Mouse (Mus musculus) limb, embryonic 15.5 days (tissue): ENCODE results near the gene H6pd. TPM values are rescaled to one million over a fixed set of nuclear protein-coding genes. Genes with fewer than 3 reads are reported as not detected.

Source experiments
- ATAC-seq: fragments of 200-750 bp; cut with Nextera tagmentation; 2 replicates; pipeline ENCODE4 v1.8.0; 2017; ENCODE audit warnings: low read depth, moderate TSS enrichment; ENCODE audit not compliant: insufficient number of reproducible peaks, low FRiP score, low TSS enrichment
- H3K27ac ChIP-seq: fragments of 300-500 bp; sonication (generic); 2 replicates; pipeline ENCODE4 v1.5.1; 2015; ENCODE audit warnings: moderate library complexity, mild to moderate bottlenecking, inconsistent platforms
- H3K27me3 ChIP-seq: fragments of 300-500 bp; sonication (generic); 2 replicates; pipeline ENCODE4 v1.6.1; 2015; ENCODE audit warnings: inconsistent platforms
- H3K36me3 ChIP-seq: fragments of 300-500 bp; sonication (generic); 2 replicates; pipeline ENCODE4 v1.6.1; 2015; ENCODE audit warnings: inconsistent platforms
- H3K4me1 ChIP-seq: fragments of 300-500 bp; sonication (generic); 2 replicates; pipeline ENCODE4 v1.6.1; 2015; ENCODE audit warnings: inconsistent platforms
- H3K4me2 ChIP-seq: fragments of 300-500 bp; sonication (generic); 2 replicates; pipeline ENCODE4 v1.6.1; 2015; ENCODE audit warnings: mild to moderate bottlenecking, inconsistent platforms
- H3K4me3 ChIP-seq: fragments of 300-500 bp; sonication (generic); 2 replicates; pipeline ENCODE4 v1.5.1; 2015; ENCODE audit warnings: mild to moderate bottlenecking, inconsistent platforms
- H3K9ac ChIP-seq: fragments of 300-500 bp; sonication (generic); 2 replicates; pipeline ENCODE4 v1.6.1; 2015; ENCODE audit warnings: inconsistent platforms
- H3K9me3 ChIP-seq: fragments of 300-500 bp; sonication (generic); 2 replicates; pipeline ENCODE4 v1.6.1; 2016; ENCODE audit warnings: inconsistent platforms
- WGBS: fragments of 180-500 bp; shearing (Covaris S2); methylation state at CpG from one replicate; pipeline ENCODE4 v1.1.7; 2015; 5-methylcytosine and 5-hydroxymethylcytosine counted together
- polyA plus RNA-seq: library from polyadenylated mRNA; unstranded; fragments of >200 nt; fragmentation: Nextera tagmentation; extraction: Ambion mirVana; gene quantifications from 2 replicates; pipeline ENCODE4 v1.2.1, GENCODE M21; 2015

The H6pd gene
- polyA plus RNA-seq, 1 experiment from 2014 or later = 13.4 TPM

- Histone ChIP-seq H3K4me1 (peaks cover 41% of the 10 kb centered on the region), H3K9ac (no peak overlapping the region), H3K9me3 (no peaks in the 10 kb centered on the region), H3K4me2 (no peak overlapping the region), H3K27ac (no peak overlapping the region), H3K4me3 (no peak overlapping the region), H3K27me3 (no peaks in the 10 kb centered on the region), H3K36me3 (0 out of 2 replicates have a peak, but pooled peaks cover 6% of the 10 kb centered on the region)
- no peak for ATAC-seq
- 84% methylated on average over 10 of the region's 10 CpGs for WGBS
These were observed 14.6 kb downstream of the H6pd start for GRCm38 (mm10) chr4:149994218-149994617.

- no peak overlapping the region for H3K4me3 ChIP-seq
- no peak for ATAC-seq
- WGBS = 91% methylated on average over 8 of the region's 8 CpGs
- no peaks in the 10 kb centered on the region for H3K9me3 ChIP-seq
- H3K4me1 ChIP-seq = peaks cover 43% of the 10 kb centered on the region
- no peak overlapping the region for H3K4me2 ChIP-seq
- H3K36me3 ChIP-seq = 0 out of 2 replicates have a peak, but pooled peaks cover 6% of the 10 kb centered on the region
- H3K9ac ChIP-seq = no peak overlapping the region
- H3K27ac ChIP-seq = no peak overlapping the region
- no peaks in the 10 kb centered on the region for H3K27me3 ChIP-seq
These were observed 16.2 kb downstream of the H6pd start for GRCm38 (mm10) chr4:149992670-149993032.

GRCm38 (mm10) chr4:149991755-149992669 lies 16.8 kb downstream of the H6pd start:
- no peaks in the 10 kb centered on the region for H3K27me3 ChIP-seq
- no peaks in the 10 kb centered on the region for H3K9me3 ChIP-seq
- 83% methylated on average over 13 of the region's 13 CpGs for WGBS
- no peak overlapping the region for H3K27ac ChIP-seq
- no peak overlapping the region for H3K9ac ChIP-seq
- no peak overlapping the region for H3K4me3 ChIP-seq
- 0 out of 2 replicates have a peak, but pooled peaks cover 6% of the 10 kb centered on the region for H3K36me3 ChIP-seq
- peaks cover 43% of the 10 kb centered on the region for H3K4me1 ChIP-seq
- no peak overlapping the region for H3K4me2 ChIP-seq
- no peak for ATAC-seq

- no peak overlapping the region for H3K4me2 ChIP-seq
- H3K4me1 ChIP-seq = peaks cover 39% of the 10 kb centered on the region
- WGBS = 30% methylated on average over 9 of the region's 9 CpGs
- no peak for ATAC-seq
- no peak overlapping the region for H3K4me3 ChIP-seq
- peak overlapping the region; percentile 22; the same call in 1 of the 2 replicates for H3K27ac ChIP-seq
- H3K9me3 ChIP-seq = no peaks in the 10 kb centered on the region
- no peaks in the 10 kb centered on the region for H3K27me3 ChIP-seq
- H3K36me3 ChIP-seq = 0 out of 2 replicates have a peak, but pooled peaks cover 6% of the 10 kb centered on the region
- H3K9ac ChIP-seq = no peak overlapping the region
These were observed 17.7 kb downstream of the H6pd start for GRCm38 (mm10) chr4:149990954-149991633.

GRCm38 (mm10) chr4:149990212-149990953 lies 18.4 kb downstream of the H6pd start:
- H3K36me3 ChIP-seq = 0 out of 2 replicates have a peak, but pooled peaks cover 6% of the 10 kb centered on the region
- no peak overlapping the region for H3K27ac ChIP-seq
- H3K9me3 ChIP-seq = no peaks in the 10 kb centered on the region
- no peaks in the 10 kb centered on the region for H3K27me3 ChIP-seq
- no peak for ATAC-seq
- H3K4me3 ChIP-seq = no peak overlapping the region
- peaks cover 34% of the 10 kb centered on the region for H3K4me1 ChIP-seq
- no peak overlapping the region for H3K9ac ChIP-seq
- WGBS = 19% methylated on average over 8 of the region's 8 CpGs
- no peak overlapping the region for H3K4me2 ChIP-seq

GRCm38 (mm10) chr4:149988931-149989556 lies 19.8 kb downstream of the H6pd start:
- H3K9ac ChIP-seq = no peak overlapping the region
- no peaks in the 10 kb centered on the region for H3K9me3 ChIP-seq
- H3K27me3 ChIP-seq = no peaks in the 10 kb centered on the region
- peak overlapping the region; percentile 24 for H3K4me3 ChIP-seq
- H3K4me1 ChIP-seq = peaks cover 34% of the 10 kb centered on the region
- peak overlapping the region; percentile 49 for H3K4me2 ChIP-seq
- H3K27ac ChIP-seq = 0 out of 2 replicates have a peak overlapping the region, but pooled peaks have one; percentile 5
- ATAC-seq = peak; percentile 70; the same call in 1 of the 2 replicates
- WGBS = 8% methylated on average over 21 of the region's 21 CpGs
- H3K36me3 ChIP-seq = 0 out of 2 replicates have a peak, but pooled peaks cover 6% of the 10 kb centered on the region

- H3K9ac ChIP-seq = no peak overlapping the region
- no peak overlapping the region for H3K27ac ChIP-seq
- 0 out of 2 replicates have a peak, but pooled peaks cover 9% of the 10 kb centered on the region for H3K36me3 ChIP-seq
- H3K9me3 ChIP-seq = no peaks in the 10 kb centered on the region
- H3K4me1 ChIP-seq = peaks cover 34% of the 10 kb centered on the region
- no peaks in the 10 kb centered on the region for H3K27me3 ChIP-seq
- H3K4me2 ChIP-seq = peak overlapping the region; percentile 49; the same call in 1 of the 2 replicates
- H3K4me3 ChIP-seq = no peak overlapping the region
- WGBS = 76% methylated on average over 6 of the region's 6 CpGs
- ATAC-seq = no peak
These were observed 20.5 kb downstream of the H6pd start for GRCm38 (mm10) chr4:149988301-149988700.

- Histone ChIP-seq H3K27me3 (no peaks in the 10 kb centered on the region), H3K4me3 (no peak overlapping the region), H3K4me2 (no peak overlapping the region), H3K9me3 (no peaks in the 10 kb centered on the region), H3K9ac (no peak overlapping the region), H3K36me3 (peaks cover 9% of the 10 kb centered on the region), H3K27ac (no peak overlapping the region), H3K4me1 (peaks cover 36% of the 10 kb centered on the region)
- ATAC-seq = no peak
- WGBS = 75% methylated on average over 10 of the region's 10 CpGs
These were observed 22.0 kb downstream of the H6pd start for GRCm38 (mm10) chr4:149986671-149987417.

- H3K27ac ChIP-seq = no peak overlapping the region
- ATAC-seq = no peak
These were observed 24.7 kb downstream of the H6pd start for GRCm38 (mm10) chr4:149983921-149984645.

GRCm38 (mm10) chr4:149982154-149982553 lies 26.7 kb downstream of the H6pd start:
- Histone ChIP-seq H3K27me3 (no peaks in the 10 kb centered on the region), H3K27ac (no peak overlapping the region)

More at GRCm38 (mm10) chr4:149983921-149984645, 24.7 kb downstream of the H6pd start:
- peaks cover 17% of the 10 kb centered on the region for H3K36me3 ChIP-seq
- H3K4me3 ChIP-seq = no peak overlapping the region
- H3K27me3 ChIP-seq = no peaks in the 10 kb centered on the region
- no peak overlapping the region for H3K4me2 ChIP-seq
- H3K4me1 ChIP-seq = peaks cover 30% of the 10 kb centered on the region
- H3K9me3 ChIP-seq = no peaks in the 10 kb centered on the region
- WGBS = 91% methylated on average over 23 of the region's 23 CpGs
- H3K9ac ChIP-seq = no peak overlapping the region

More at GRCm38 (mm10) chr4:149982154-149982553, 26.7 kb downstream of the H6pd start:
- WGBS = 76% methylated on average over 15 of the region's 15 CpGs
- no peak overlapping the region for H3K9ac ChIP-seq
- H3K36me3 ChIP-seq = peaks cover 17% of the 10 kb centered on the region
- no peak overlapping the region for H3K4me3 ChIP-seq
- H3K4me2 ChIP-seq = no peak overlapping the region
- peaks cover 36% of the 10 kb centered on the region for H3K4me1 ChIP-seq
- ATAC-seq = no peak
- H3K9me3 ChIP-seq = no peaks in the 10 kb centered on the region
